Mouse (Mus musculus): ENCODE measurements around the gene Amot.

Amot gene

DNA sequence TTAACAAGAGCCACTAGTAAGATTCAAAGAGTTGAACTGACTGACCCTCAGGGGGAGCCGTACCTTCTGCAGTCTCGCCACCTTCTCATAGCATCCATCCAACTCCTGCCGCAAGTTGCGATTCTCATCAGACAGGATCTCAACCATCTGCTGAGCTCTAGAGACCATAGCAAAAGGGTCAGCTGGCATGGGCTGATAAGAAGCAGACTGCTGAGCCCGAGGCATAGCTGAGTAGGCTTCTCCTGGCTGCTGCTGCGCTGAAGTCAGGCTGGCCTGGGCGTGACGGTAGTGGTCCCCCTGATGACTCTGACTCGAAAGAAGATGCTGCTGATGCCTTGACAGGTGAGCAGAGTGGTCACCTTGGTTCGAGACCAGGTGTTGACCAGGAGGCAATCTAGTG lies 25.0 kb downstream of the Amot start:
- CTCF ChIA-PET, result no interaction called here

- CTCF ChIA-PET, result no interaction called here
Measured at GRCm38 (mm10) chrX:145477725-145478194, 27.2 kb downstream of the Amot start.

DNA sequence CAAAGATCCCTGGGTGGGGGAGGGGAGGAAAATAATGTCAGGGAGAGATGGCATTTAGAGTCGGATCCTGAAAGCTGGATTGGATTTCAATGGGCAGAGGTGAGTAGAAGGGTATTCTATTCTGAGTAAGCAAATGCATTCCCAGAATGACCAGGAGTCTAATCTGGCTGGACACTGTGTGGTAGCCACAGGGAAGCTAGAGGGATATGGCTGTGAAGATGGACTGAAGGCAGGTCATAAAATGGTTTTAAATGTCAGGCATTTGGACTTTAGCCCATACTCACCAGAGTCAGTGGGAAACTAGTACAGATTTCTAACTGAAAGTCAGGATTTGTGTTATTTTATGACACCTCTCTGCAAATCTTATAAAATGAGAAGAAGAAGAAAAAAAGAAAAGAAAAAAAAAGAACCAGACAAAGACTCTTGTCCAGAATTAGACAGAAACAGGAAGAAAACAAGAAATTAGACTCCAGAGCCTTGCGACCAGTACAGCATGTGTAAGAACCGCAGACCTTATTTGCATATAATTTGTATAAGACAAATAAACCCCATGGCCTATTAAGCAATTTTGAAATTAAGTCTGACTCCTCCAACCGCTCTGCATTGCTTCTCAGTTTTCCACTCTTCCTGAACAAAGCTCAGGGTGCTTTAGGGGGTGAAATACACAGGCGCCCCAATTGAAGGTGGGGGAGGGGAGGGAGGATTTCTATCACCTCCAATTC lies 27.8 kb downstream of the Amot start:
- CTCF ChIA-PET, result no interaction called here

DNA sequence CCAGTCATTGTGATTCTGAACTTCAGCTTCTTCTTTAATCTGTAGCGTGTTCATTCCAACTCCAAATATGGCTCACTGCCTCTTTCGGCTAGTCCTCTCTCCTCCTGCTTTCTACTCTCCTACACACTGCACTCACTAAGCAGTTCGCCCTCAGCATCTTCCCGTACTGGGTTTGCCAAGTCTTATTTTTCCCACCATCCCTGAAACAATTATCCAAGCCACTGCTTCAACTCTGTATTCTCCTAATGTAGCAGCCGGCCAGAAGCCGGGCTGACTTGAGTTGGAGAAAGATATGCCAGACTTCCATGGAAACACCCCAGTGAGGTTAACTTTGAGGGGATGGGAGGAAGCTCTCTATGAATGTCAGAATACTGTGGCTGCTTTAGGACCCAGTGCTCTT lies 36.7 kb downstream of the Amot start:
- CTCF ChIA-PET, result no interaction called here

DNA sequence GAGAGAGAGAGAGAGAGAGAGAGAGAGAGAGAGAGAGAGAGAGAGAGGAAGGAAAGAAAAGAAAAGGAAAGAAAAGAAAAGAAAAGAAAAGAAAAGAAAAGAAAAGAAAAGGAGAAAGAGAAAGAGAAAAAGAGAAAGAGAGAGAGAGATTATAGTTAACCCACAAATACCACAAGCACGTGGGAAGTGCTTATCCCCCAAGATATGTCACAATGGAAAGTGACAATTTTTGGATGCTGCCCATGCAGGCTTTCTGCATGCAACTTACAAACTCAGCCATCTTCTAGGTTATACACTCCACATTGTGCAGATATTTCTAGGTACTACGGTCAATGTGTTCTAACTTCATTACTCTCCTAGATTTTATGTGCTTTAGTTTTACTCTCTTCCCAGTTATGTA lies 41.5 kb downstream of the Amot start:
- CTCF ChIA-PET, result interaction anchor here (0.5 kb wide), 1 partner anchor 634 kb away, joined by 3 read pairs; no protein-coding TSS in a partner anchor

DNA sequence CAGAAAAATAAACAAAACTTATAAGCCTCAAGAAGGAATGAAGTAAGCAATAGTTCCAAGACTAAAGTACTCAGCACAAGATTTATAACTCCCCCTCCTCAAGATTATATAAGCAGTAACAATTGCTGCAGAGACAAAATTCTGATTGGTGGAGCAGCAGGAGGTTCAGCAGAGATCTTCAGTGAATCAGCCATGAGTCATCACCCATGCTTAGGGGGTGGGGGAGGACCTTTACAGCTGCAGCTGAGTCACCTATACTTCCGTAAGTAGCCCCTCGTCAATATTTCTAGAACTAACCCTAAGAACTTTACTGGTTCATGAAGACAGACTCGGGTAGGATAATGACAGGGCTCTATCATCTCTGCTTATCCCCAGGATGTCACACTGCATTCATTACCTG lies 43.6 kb downstream of the Amot start:
- CTCF ChIA-PET, result no interaction called here

DNA sequence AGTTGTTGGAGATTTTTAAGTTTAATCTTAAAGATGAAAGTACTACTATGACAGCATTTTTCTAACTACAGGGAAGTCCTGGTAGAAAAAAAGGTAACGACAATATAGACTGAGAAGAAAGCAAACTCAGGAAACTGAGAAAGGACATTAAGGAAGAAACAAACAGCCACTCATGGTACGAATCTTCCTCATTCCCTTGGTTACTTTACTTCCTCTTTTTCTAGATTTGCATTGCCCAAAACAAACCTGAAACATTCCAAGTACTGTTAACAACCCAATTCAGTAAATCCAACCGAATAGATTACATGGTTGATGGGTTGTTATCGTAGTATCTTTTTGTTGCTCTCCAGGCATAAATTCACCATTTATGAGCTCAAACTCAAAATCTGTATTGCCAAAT lies 48.7 kb downstream of the Amot start:
- CTCF ChIA-PET, result no interaction called here

GRCm38 (mm10) chrX:145455629-145456028 lies 49.4 kb downstream of the Amot start:
- CTCF ChIA-PET, result no interaction called here

DNA sequence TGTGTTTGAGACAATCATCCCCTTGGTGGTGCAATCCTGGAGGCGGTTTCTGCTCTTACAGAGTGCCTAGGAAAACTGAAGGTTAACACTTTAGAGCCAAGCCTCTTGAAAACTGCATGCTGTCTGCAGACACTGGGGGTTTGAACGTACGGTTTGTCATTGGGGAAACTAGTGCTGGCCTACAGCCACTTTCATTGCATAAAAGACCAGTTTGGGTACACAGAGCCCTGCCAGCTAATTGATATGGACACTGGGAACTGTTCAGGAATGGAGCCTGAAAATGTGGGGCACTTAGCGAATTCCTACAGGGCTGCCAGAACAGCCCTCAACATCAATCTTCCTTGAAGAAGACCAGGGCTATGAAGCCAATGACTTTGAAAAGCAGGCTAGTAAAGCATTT lies 50.2 kb downstream of the Amot start:
- CTCF ChIA-PET, result no interaction called here

DNA sequence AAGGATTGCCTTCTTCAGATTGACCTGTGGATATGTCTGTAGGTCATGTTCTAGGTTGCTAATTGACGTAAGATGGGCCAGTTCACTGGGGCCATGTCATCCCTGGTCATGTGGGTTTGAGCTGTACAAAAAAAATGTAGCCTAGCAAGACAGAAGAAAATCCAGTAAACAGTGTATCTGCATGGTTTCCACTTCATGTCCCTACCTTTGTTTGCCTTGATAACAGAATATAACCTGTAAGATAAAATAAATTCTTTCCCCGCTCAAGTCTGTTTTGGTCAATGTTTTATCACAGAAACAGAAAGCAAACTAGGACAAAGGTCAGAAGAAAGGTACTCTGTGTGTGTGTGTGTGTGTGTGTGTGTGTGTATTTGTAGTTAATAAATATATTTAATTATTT lies 63.5 kb downstream of the Amot start:
- CTCF ChIA-PET, result no interaction called here

- CTCF ChIA-PET, result no interaction called here
Measured at GRCm38 (mm10) chrX:145433652-145434051, 71.3 kb downstream of the Amot start.

DNA sequence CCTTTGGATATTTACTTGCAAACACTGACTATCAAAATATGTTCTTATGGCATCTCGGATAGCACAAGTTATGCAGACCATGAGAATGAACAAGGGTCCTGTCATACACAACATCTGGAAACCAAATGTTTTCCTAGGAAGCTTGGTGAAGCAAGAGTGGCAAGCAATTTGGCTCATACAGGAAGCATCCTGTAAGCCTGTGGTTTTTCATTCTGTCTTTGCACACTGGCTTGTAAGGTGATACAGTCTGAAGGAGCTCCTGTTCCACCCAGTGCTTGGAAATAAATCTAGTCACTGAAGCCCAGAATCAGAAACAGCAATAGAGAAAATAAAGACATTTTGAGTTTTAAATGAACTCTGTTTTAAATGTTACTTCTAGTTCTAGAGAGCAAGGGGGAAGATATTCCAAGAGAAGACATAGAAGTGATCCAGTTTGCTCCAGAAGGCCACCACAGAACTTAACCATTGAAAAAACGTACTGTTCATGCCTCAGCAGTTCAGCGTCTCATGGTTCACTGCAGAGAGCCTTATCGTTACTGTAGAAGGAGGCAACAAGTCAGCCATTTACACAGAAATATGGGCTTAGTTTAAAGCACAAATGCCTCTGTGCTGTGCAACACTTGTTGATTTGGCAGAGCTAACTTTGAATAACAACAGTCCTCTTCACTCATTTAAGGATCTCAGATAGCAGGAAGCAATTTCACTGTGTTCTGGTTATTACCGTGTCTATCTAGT lies 74.0 kb downstream of the Amot start:
- CTCF ChIA-PET, result no interaction called here

GRCm38 (mm10) chrX:145428811-145429210 lies 76.2 kb downstream of the Amot start:
- CTCF ChIA-PET, result no interaction called here

DNA sequence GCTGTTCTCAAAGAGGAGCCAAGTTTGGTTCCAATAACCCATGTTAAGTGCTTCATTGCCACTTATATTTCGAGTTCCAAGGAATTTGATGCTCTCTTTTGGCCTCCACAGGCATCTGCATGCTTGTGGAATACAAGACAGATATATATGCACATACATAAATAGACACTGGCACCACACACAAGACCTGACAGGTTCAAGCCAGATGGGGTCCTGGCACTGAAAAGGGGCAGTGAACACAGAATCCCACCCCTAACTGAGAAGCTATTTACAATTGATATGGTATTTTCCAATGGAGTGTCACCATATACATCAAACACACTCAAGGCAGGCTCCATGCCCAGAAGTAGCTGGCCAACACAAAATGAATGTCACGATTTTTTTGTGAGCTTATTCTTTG lies 81.0 kb downstream of the Amot start:
- CTCF ChIA-PET, result interaction anchor here (0.5 kb wide), 1 partner anchor 965 kb away, joined by 5 read pairs; no protein-coding TSS in a partner anchor

DNA sequence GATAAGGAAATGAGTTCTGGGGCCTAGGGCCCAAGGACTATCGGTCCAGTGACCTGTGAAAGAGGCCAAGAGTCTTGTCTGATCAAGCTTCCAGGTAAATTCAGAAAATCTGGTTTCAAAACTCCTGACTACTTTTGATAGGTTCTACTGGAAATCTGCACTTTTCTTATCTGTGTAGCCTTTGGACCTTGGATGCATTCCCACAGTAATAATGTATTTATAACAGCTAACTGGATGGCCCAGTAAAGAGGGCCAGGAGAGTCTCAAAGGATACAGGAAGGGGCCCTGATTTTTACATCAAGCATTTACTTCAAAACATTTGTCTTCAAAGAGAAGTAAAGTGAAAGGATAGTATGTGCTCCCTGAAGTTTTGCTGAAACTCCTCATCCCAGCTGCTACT lies 90.7 kb downstream of the Amot start:
- CTCF ChIA-PET, result no interaction called here

GRCm38 (mm10) chrX:145411425-145411824 lies 93.6 kb downstream of the Amot start:
- CTCF ChIA-PET, result no interaction called here

DNA sequence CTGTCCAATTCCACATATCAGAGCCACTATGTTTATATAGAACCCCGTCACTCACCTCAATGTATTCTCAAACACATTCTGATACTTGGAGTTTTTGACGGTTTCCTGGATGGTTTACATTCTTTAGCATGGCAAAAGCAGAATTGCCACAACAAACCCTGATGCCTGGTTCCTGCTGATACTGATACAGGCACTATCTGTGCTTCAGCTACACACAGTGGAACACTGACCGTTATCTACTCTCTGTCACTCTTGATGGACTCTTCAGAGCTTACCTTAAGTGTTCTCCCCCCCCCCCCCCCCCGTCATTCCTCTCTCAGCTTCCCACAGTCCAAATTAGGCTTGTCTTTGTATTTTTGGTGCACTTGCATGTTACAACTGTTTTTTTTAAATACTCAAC lies 98.9 kb downstream of the Amot start:
- CTCF ChIA-PET, result no interaction called here

DNA sequence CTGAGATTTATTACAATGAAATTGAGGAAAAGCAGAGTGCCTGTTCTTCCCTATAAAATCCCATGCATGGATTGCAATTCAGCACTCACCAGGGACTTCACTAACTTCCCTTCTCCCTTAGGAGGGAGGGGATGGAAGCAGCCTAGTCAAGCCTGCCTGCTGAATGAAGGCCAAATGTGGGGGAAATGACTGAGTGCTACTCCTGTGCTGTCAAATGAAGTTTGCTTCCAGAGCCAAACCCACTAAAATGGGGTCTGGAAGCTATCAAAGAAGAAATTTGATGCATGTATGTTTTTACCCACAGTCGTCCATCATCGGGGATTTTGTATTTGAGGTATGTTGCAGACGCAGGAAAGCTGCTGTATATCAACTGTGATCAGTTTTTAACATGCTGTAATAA lies 103.1 kb downstream of the Amot start:
- CTCF ChIA-PET, result no interaction called here

- CTCF ChIA-PET, result no interaction called here
Measured at GRCm38 (mm10) chrX:145399236-145399635, 105.7 kb downstream of the Amot start.
